Mouse (Mus musculus) layer of hippocampus, adult 9-11 months (tissue): ENCODE measurements around the gene Flot1.

Source experiments
- DNase-seq: peaks from one replicate; pipeline ENCODE4 v3.0.0; 2022

Gene Flot1

GRCm38 (mm10) chr17:35822964-35823937, at the start of gene Flot1:
Flot1 (plus strand) TSS chr17:35823230.
- peak; percentile 87 for DNase-seq

DNA sequence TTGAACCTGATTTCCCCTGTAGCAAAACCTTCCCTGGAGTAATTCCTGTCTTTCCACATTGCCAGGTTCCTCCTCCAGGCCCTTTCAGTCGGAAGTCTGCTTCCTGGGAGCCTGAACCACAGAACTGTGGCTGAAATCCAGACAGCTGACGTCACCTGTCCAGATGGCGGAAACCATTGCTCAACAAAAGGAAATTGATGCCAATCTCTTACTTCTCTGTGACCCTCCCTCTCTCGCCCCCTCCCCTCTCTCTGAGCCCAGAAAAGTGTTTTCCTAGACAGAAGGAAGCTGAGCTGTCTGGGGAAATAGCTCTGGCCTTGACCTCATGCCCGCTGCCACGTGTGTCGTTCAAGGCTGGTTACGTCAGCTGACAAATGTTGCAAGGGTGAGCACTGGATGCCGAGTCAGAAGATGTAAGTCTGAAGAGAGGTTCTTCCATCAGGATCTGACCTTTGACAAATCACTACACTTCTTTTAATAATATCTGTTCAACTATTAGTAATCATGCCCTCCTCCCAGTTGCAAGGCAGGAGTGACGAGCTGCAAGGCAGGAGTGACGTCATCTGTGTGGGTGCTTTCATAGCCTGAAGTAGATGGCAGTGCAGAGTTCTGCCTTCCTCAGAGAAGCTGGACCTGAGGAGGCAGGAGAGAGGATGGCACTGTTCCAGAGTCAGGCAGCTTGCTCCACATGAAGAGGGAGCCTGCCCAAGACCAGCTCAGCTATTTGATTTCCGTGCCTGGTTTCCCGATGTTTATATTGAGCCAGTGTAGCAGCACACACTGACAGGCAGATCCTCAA, 46.0 kb upstream of the Flot1 start:
- DNase-seq: peak; percentile 90

DNA sequence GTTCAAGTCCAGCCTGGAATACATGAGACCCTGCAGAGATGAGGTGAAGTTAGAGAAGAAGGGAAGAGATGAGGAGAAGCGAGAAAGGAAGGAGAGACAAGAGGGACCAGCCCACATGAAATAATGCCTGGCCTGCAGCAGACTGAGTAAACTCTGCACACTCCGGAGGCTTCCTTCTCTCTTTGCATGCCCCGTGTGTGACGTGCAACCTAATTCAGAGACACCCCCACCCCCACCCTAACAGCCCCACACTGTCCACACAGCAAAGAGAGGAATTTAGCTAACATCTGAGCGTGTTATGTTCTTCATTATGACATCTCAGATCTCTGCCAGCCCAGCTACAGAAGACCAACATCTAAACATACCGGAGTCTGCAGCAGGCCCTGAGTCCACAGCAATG, 44.1 kb upstream of the Flot1 start:
- no peak for DNase-seq

DNA sequence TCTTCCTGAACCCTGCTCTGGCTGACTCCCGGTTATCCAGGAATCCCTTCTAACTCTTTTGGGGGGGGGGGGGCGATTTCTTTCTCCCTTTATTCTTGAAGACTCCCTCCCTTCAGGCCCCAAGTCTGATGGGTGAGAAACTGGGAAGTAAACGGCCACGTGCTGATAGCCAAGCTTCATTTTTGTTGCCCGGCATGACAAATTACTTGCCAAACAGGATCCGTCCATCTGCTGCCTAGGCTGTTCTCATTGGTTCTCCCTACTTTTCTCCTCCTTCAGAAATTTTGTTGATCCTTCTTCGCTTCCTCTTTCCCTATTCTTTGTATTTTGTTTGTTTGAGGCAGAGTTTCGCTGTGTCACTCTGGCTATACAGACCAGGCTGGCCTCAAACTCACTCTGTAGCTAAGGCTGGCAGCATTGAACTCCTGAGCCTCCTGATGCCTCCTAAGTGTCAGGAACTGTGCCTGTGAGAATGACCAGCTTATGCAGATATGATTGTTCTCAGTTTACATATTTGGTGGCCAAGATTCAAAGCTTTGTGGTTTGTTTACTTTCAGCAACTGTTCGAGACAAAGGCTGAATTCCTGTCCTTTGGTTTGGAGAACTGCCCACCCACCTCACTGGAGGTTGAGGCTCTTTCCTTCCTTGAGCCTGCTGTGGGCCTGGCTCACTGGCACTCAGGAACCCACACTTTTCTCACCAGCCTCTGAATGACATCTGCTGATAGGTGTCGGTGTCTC, 43.4 kb upstream of the Flot1 start:
- DNase-seq: no peak

GRCm38 (mm10) chr17:35780362-35780761, 42.7 kb upstream of the Flot1 start:
- no peak for DNase-seq

DNA sequence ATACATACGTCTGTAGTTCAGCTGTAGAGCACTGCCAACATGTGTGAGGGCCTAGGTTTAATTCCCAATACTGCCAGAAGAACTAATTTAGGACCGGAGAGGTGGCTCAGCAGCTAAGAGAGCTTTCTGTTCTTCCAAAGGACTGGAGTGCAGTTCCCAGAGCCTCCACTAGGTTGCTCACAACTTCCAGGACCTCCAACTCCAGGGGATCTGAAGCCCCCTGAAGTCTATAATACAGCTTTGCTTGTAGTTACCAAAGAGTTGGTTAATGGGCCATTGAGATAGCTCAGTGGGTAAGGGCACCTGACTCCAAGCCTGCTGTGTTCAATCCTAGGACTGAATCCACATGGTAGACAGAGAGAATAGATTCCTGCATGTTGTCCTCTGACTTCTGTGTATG, 40.6 kb upstream of the Flot1 start:
- DNase-seq: no peak

DNA sequence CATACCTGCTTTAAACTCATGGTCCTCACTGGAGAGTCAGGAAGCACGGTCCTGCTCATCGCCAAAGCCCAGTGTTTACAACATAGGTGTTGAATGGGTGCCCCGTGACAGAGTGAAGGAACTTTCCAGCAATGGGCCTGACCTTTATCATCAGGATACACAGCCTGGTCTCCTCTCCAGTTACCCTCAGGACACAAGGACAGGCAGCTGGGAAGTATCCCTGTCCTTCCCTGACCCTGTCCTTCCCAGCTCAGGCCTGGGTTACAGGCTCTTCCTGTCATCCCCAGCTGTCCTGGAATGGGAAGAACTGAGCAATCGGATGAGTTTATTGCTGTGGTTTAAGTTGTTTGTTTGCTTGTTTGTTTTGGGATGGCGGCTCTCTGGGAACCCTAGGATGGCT, 40.1 kb upstream of the Flot1 start:
- DNase-seq: no peak

- DNase-seq: peak; percentile 73
Measured at GRCm38 (mm10) chr17:35783944-35784343, 39.1 kb upstream of the Flot1 start.

DNA sequence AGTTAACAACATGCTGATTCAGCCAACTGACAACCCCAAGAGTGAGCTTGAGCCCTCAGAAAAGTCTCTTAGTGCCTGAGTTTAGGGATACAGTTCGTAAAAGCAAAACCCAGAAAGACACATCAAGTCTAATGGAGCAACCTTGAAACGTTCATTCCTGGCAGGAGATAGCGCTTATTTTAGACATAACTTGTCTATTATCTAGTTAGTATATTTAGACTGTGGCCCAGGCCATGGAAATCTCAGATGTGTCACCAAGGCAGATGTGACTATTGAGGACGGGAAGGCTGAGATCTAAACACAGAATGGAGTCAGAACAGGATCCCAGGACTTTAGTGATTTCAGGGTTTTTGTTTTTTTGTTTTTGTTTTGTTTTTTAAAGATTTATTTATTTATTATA, 37.9 kb upstream of the Flot1 start:
- no peak for DNase-seq

DNA sequence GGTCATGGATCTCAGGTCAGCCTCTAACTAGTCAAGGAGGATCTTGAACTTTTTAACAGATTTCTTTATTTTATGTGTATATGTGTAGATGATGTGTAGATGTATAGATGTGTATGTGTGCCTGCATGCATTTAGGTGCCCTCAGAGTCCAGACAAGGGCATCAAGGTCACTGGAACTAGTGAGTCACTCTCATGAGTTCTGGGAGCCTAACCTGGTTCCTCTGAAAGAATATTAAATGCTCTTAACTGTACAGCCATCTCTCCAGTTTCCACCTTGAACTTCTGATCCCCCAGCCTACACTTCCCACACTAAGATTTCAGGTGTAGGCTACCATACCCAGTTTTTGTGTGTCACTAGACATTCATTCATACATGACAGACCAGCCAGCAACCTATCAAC, 35.5 kb upstream of the Flot1 start:
- DNase-seq: no peak

DNA sequence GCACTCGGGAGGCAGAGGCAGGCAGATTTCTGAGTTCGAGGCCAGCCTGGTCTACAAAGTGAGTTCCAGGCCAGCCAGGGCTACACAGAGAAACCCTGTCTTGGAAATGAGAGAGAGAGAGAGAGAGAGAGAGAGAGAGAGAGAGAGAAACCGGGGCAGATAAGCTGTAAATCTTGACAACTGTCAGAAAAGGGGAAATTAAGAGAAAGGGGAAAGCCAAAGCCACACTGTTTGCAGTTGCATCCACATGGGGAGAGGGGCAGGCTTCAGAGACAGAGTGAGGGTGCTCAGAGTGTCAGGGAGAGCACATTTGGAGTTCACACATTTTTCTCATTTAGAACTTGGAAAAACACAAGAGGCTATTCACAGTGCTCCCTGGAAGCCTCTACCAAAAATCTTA, 35.0 kb upstream of the Flot1 start:
- no peak for DNase-seq

- no peak for DNase-seq
Measured at GRCm38 (mm10) chr17:35790933-35791332, 32.1 kb upstream of the Flot1 start.

DNA sequence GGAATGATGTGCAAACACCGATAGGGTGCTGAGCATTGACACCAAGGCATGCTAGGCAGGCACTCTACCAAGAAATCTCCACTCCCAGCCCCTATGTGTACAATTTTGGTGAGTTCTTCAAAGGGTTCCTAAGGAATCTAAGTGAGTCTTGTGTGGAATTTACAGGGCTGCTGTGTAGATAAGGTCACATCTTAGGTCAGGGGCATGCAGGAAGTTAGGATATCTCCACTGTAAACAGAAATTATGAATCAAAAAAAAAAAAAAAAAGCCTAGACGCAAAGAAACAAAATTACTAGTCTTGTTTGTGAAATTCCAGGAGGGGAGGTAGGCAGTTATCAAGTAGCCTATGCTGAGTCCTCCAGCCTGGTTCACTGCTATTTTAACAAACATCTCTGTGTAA, 30.2 kb upstream of the Flot1 start:
- no peak for DNase-seq

DNA sequence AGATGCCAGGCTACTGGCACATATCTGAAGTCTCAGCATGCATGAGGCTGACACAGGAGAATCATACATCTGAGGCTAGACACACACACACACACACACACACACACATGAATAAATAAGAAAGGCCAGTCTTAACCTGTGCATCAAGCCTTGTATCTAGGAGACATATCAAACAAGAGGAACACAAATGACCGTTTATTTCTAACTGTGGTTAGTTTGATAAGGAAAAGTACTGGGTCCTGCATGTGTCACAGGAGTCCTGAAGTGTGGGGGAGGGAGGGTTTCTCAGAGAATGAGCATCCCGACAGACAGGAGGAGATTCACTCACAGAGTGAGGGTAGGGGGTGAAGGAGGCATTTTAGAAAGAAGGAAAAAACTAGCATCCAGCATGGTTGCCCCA, 27.9 kb upstream of the Flot1 start:
- no peak for DNase-seq

- DNase-seq: no peak
Measured at GRCm38 (mm10) chr17:35795656-35796055, 27.4 kb upstream of the Flot1 start.

GRCm38 (mm10) chr17:35796835-35797234, 26.2 kb upstream of the Flot1 start:
- no peak for DNase-seq

DNA sequence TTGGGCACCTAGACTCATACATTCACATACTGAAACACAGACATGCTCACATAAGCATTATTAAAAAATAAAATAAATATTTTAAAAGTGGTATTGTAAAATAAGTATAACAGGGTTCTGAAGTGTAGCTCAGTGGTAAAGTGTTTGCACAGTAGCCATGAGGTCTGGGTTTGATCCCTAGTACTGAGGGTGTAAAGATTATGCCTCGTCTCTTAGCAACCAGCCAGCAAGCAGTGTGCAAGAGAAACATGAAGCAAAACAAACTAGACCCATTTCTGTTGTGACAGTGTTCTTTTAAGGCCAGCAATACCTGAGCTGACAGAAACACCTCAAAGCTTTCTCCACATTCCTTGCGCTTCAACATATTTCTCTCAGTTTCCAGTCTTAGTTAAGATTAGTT, 22.1 kb upstream of the Flot1 start:
- DNase-seq: no peak

DNA sequence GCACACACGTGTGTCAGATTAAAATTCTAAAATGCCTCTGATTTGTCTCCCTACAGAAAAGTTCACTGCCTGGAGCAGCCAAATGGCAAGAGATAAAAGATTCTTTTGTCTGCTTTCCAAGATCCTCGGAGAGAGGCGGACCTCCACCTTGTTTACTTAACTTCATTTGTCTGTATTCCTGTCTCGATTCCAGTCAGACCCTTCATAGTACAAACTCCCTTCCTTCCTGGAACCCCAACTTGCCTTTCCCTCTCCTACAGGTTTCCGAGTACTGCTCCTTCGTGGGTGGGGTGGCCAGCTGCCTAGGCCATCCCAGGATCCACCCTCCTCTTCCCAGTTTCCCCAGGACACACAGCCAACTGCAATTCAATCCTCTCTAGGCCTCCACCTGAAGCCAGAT, 20.0 kb upstream of the Flot1 start:
- DNase-seq: no peak

- DNase-seq: no peak
Measured at GRCm38 (mm10) chr17:35803858-35804399, 19.1 kb upstream of the Flot1 start.

DNA sequence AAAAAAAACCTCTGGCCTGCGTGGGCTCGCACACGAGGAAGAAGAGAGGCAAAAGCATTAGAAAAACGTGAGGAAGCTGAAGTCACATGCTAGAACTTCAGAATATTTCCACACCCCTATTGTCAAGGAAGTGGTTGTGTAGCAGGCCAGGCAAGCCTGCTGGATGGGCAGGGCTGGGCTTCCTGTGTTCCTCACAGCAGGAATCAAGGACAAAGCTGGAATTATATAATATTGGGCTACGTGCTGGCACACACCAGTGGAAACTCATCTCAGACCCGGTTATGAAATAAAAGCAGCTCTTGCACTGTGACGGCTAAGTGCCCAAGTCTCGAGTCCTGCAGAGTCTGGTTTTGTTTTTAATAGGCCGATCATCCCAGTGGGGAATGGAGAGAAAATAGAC, 15.0 kb upstream of the Flot1 start:
- no peak for DNase-seq

GRCm38 (mm10) chr17:35809395-35809794, 13.6 kb upstream of the Flot1 start:
- DNase-seq: no peak

GRCm38 (mm10) chr17:35810900-35811648, 12.0 kb upstream of the Flot1 start:
- DNase-seq: no peak
